Mouse (Mus musculus) 416B (cell line): ENCODE results near the gene Unc13d.
"Not testable (repeated sequence)": the region's sequence is repeated elsewhere in the genome, so short reads cannot be mapped to it uniquely, and the experiment has no call there.

Experiments used
- DNase-seq: peaks from one replicate; pipeline ENCODE4 v3.0.0; 2011; ENCODE audit warnings: low read depth

Unc13d gene

GRCm38 (mm10) chr11:116077446-116078204 is at the start of gene Unc13d:
Unc13d (minus strand) TSS chr11:116077961.
- peak; percentile 92 for DNase-seq

- DNase-seq: no peak
These were observed 48.5 kb upstream of the Unc13d start for GRCm38 (mm10) chr11:116126261-116126660.

- not testable (repeated sequence) for DNase-seq
These were observed 44.0 kb upstream of the Unc13d start for GRCm38 (mm10) chr11:116121731-116122245.

GRCm38 (mm10) chr11:116117819-116118218 is 40.1 kb upstream of the Unc13d start:
- DNase-seq: no peak

- DNase-seq: no peak
These were observed 39.5 kb upstream of the Unc13d start for GRCm38 (mm10) chr11:116117241-116117640.

- DNase-seq: no peak
These were observed 33.9 kb upstream of the Unc13d start for GRCm38 (mm10) chr11:116111611-116112203.

- DNase-seq: no peak
These were observed 33.3 kb upstream of the Unc13d start for GRCm38 (mm10) chr11:116111067-116111466.

GRCm38 (mm10) chr11:116110540-116110939 is 32.8 kb upstream of the Unc13d start:
- DNase-seq: no peak

GRCm38 (mm10) chr11:116110131-116110530 is 32.4 kb upstream of the Unc13d start:
- no peak for DNase-seq

- DNase-seq: no peak
These were observed 31.8 kb upstream of the Unc13d start for GRCm38 (mm10) chr11:116109441-116110081.

GRCm38 (mm10) chr11:116108464-116109137 is 30.8 kb upstream of the Unc13d start:
- DNase-seq: no peak

GRCm38 (mm10) chr11:116107777-116108285 is 30.1 kb upstream of the Unc13d start:
- no peak for DNase-seq

- peak; percentile 41 for DNase-seq
These were observed 29.4 kb upstream of the Unc13d start for GRCm38 (mm10) chr11:116106963-116107776.

GRCm38 (mm10) chr11:116106154-116106962 is 28.6 kb upstream of the Unc13d start:
- no peak for DNase-seq

GRCm38 (mm10) chr11:116105065-116105464 is 27.3 kb upstream of the Unc13d start:
- DNase-seq: no peak

GRCm38 (mm10) chr11:116104006-116104646 is 26.4 kb upstream of the Unc13d start:
- DNase-seq: peak; percentile 55

GRCm38 (mm10) chr11:116103572-116103971 is 25.8 kb upstream of the Unc13d start:
- DNase-seq: no peak

GRCm38 (mm10) chr11:116102472-116102871 is 24.7 kb upstream of the Unc13d start:
- DNase-seq: no peak

- DNase-seq: no peak
These were observed 24.2 kb upstream of the Unc13d start for GRCm38 (mm10) chr11:116101931-116102381.

GRCm38 (mm10) chr11:116100839-116101238 is 23.1 kb upstream of the Unc13d start:
- DNase-seq: no peak
